Mouse (Mus musculus) liver, postnatal 0 days (tissue): ENCODE data around the gene Specc1. TPM values are rescaled to one million over a fixed set of nuclear protein-coding genes. Genes with fewer than 3 reads are reported as not detected.

ENCODE experiments used
- ATAC-seq: fragments of 200-750 bp; cut with Nextera tagmentation; 2 replicates; pipeline ENCODE4 v1.8.0; 2017; ENCODE audit warnings: mild to moderate bottlenecking, moderate library complexity
- DNase-seq: peaks from one replicate; pipeline ENCODE4 v3.0.0-alpha.2; 2016
- H3K27ac ChIP-seq: fragments of 300-500 bp; sonication (generic); 2 replicates; pipeline ENCODE4 v1.5.1; 2014; ENCODE audit warnings: antibody characterized with exemption, moderate library complexity, mild to moderate bottlenecking, low read depth
- H3K27me3 ChIP-seq: fragments of 300-500 bp; sonication (generic); 2 replicates; pipeline ENCODE4 v1.6.1; 2014; ENCODE audit warnings: low read length, control low read depth, mixed read lengths; ENCODE audit not compliant: insufficient read depth
- H3K36me3 ChIP-seq: fragments of 300-500 bp; sonication (generic); replicated peaks from 2 replicates; pipeline ENCODE4 v1.6.1; 2014; ENCODE audit warnings: mild to moderate bottlenecking, control low read depth, low read length, moderate library complexity, mixed read lengths; ENCODE audit not compliant: insufficient read depth
- H3K4me1 ChIP-seq: fragments of 300-500 bp; sonication (generic); 2 replicates; pipeline ENCODE4 v1.6.1; 2014; ENCODE audit warnings: antibody characterized with exemption, mild to moderate bottlenecking, control low read depth; ENCODE audit not compliant: insufficient read depth
- H3K4me2 ChIP-seq: fragments of 300-500 bp; sonication (generic); 2 replicates; pipeline ENCODE4 v1.6.1; 2014; ENCODE audit warnings: low read depth, mild to moderate bottlenecking, low read length, moderate library complexity, mixed read lengths
- H3K4me3 ChIP-seq: fragments of 300-500 bp; sonication (generic); 2 replicates; pipeline ENCODE4 v1.5.1; 2014; ENCODE audit warnings: low read depth, low read length
- H3K9ac ChIP-seq: fragments of 300-500 bp; sonication (generic); replicated peaks from 2 replicates; pipeline ENCODE4 v1.6.1; 2014; ENCODE audit warnings: mild to moderate bottlenecking, moderate library complexity
- H3K9me3 ChIP-seq: fragments of 300-500 bp; sonication (generic); 2 replicates; pipeline ENCODE4 v1.6.1; 2016; ENCODE audit warnings: mild to moderate bottlenecking, control low read depth, low read length, mixed read lengths
- CTCF ChIP-seq: sonication (generic); IDR thresholded peaks from 2 replicates; pipeline ENCODE4 v1.5.1; 2016; ENCODE audit warnings: antibody characterized with exemption, low read depth
- EP300 ChIP-seq: IDR thresholded peaks from 2 replicates; pipeline ENCODE4 v1.6.1; 2016; ENCODE audit warnings: antibody characterized with exemption, low read depth, mild to moderate bottlenecking
- WGBS: fragments of 180-500 bp; shearing (Covaris S2); extraction: QIAGEN DNeasy Blood & Tissue Kit; methylation state at CpG from one replicate; pipeline ENCODE4 v1.1.7; 2014; ENCODE audit not compliant: insufficient replicate concordance; 5-methylcytosine and 5-hydroxymethylcytosine counted together
- polyA plus RNA-seq: library from polyadenylated mRNA; unstranded; fragments of >200 nt; fragmentation: Nextera tagmentation; extraction: Ambion mirVana; gene quantifications from 2 replicates; pipeline ENCODE4 v1.2.1, GENCODE M21; 2015

Gene Specc1
- polyA plus RNA-seq, 1 experiment from 2014 or later = 20.7 TPM

DNA sequence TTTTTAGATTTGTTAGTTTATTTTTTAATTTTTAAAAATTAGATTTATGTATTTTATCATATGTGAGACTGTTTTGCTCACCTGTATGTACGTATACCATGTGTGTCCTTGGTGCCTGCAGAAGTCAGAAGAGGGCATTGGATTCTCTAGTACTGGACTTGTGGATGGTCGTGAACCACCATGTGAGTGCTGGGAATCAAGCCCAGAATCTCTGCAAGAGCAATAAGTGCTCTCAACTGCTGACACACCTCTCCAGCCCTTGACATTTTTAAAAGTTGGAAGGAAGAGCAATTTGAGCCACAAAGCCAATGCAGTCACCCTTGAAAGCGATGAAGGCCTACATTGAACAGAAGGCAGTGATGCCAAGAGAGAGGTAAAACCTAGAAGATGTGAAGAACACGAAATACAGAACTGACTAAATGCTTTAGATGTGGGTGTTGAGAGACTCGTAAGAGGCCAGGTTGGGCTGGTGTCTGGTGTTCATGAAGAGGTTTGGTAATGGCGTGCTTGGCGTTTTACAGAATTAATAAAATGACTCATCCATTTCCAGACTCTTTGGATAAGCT is 117.1 kb downstream of the Specc1 start:
- Histone ChIP-seq H3K4me3 (no peak overlapping the region), H3K27ac (no peak overlapping the region), H3K9ac (no peak overlapping the region), H3K9me3 (no peaks in the 10 kb centered on the region), H3K36me3 (no peaks in the 10 kb centered on the region; the same call in 1 of the 2 replicates), H3K4me2 (no peak overlapping the region), H3K4me1 (peaks cover 4% of the 10 kb centered on the region; the same call in 1 of the 2 replicates), H3K27me3 (no peaks in the 10 kb centered on the region)
- no peak for DNase-seq
- TF ChIP-seq EP300 = no peak
- 91% methylated on average over 7 of the region's 7 CpGs for WGBS
- ATAC-seq = no peak

DNA sequence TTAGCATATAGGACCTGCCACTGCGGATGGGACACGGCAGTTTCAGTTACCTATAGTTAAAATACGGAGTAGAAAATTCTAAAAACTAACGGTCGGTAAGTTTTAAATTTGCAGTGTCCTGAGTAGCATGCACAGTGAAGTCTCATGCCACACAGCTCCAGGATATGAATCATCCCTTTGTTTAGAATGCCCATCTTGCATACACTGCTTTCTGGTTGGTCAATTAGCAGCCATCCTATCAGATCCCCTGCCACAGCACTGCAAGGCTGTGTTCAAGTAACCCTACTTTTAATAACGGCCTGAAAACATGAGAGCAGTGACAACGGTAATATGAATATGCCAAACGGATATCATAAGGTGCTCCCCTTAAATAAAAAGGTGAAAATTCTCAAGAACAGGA is 118.0 kb downstream of the Specc1 start:
- 90% methylated on average over 8 of the region's 8 CpGs for WGBS
- H3K4me2 ChIP-seq = no peak overlapping the region
- no peak for DNase-seq
- no peak for TF ChIP-seq EP300
- TF ChIP-seq CTCF = no peak
- H3K27me3 ChIP-seq = no peaks in the 10 kb centered on the region
- no peak overlapping the region for H3K27ac ChIP-seq
- no peaks in the 10 kb centered on the region; the same call in 1 of the 2 replicates for H3K36me3 ChIP-seq
- H3K9ac ChIP-seq = no peak overlapping the region
- no peak overlapping the region for H3K4me3 ChIP-seq
- peaks cover 4% of the 10 kb centered on the region; the same call in 1 of the 2 replicates for H3K4me1 ChIP-seq
- no peaks in the 10 kb centered on the region for H3K9me3 ChIP-seq
- no peak for ATAC-seq

DNA sequence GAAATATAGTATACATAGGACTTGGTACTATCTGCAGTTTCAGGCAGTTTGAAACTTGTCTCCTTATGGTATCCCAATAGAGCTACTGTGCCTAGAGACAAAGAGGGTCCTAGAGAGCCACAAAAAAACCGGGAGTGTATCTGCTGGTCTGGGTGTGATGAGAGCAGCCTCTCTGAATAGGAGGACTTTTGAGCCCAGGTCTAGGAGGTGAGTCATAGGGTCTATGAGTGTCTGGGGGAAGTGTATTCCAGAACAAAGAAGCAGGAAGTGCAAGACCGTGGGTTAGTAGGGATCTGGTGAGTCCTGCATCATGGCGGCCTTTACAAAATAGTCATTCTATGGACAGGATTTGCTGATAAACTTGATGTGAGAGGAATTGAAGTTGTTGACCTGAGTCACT is 118.5 kb downstream of the Specc1 start:
- H3K4me1 ChIP-seq = peaks cover 5% of the 10 kb centered on the region; the same call in 1 of the 2 replicates
- TF ChIP-seq EP300 (no peak), CTCF (no peak)
- no peaks in the 10 kb centered on the region for H3K27me3 ChIP-seq
- DNase-seq (no peak), ATAC-seq (no peak)
- no peak overlapping the region for H3K9ac ChIP-seq
- no peak overlapping the region for H3K4me3 ChIP-seq
- H3K9me3 ChIP-seq = no peaks in the 10 kb centered on the region
- 75% methylated on average over 3 of the region's 3 CpGs for WGBS
- no peaks in the 10 kb centered on the region; the same call in 1 of the 2 replicates for H3K36me3 ChIP-seq
- no peak overlapping the region for H3K4me2 ChIP-seq
- no peak overlapping the region for H3K27ac ChIP-seq

DNA sequence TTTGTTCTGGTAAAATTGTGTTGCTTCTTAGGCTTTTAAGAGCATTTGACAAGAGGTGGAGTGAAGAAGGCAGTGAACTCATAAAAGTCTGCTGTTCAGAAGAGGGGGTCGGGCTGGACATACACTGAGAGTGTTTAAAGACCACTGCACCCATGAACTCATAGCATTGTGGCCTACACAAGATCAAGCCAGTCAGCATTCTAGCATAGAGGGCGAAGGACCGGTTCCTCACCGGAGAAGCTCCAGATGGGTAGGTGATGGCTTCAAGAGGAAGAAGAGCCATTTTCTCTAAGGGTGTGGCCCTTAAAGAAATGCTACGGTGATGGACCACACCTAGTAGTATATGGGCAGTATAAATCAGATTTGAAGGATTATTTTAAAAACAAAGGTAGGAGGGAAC is 119.0 kb downstream of the Specc1 start:
- H3K4me2 ChIP-seq = no peak overlapping the region
- TF ChIP-seq EP300 (no peak), CTCF (no peak)
- WGBS = 91% methylated on average over 5 of the region's 5 CpGs
- H3K4me1 ChIP-seq = peaks cover 9% of the 10 kb centered on the region; the same call in 1 of the 2 replicates
- no peak overlapping the region for H3K9ac ChIP-seq
- H3K27ac ChIP-seq = no peak overlapping the region
- DNase-seq (no peak), ATAC-seq (no peak)
- H3K4me3 ChIP-seq = no peak overlapping the region
- H3K27me3 ChIP-seq = no peaks in the 10 kb centered on the region
- no peaks in the 10 kb centered on the region for H3K9me3 ChIP-seq
- no peaks in the 10 kb centered on the region; the same call in 1 of the 2 replicates for H3K36me3 ChIP-seq

DNA sequence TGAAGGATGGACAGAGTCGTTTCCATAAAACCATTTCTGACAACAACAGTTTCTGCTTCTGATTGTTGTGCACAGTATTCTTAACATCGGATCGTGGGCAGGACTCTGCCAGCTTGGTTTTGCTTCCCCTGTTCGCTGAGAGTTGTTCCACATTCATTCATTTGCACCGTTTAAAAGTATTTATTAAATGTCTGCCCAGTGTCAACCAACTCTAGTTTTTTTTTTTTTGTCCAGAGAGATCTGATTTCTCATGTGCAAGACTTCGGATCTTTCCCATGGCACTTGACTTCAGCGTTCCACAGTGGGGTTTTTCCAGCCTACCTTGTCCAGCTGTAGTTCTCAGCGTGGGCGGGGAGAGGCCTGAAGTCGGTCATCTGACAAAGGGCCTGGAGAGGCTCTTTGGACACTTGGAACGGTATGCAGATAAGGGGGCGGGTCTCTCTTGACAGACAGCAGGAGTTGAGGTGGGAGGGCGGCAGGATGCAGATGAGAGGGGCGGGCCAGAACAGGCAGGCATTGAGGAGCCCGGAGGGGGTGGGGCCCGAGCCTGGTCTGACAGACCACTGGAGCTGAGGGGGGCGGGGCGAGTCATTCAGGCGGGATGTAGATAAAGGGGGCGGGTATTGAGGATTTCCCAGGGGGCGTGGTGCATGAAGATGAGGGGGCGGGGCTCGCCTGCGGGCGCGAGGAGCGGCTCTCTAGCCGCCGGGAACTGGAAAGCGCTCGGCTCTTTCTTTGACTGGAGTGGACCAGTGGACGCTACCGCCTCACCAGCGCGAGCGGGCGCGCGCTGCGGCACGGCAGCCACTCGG is 120.0 kb downstream of the Specc1 start:
- no peaks in the 10 kb centered on the region; the same call in 1 of the 2 replicates for H3K36me3 ChIP-seq
- no peaks in the 10 kb centered on the region for H3K27me3 ChIP-seq
- 10% methylated on average over 32 of the region's 42 CpGs for WGBS
- peaks cover 11% of the 10 kb centered on the region; the same call in 1 of the 2 replicates for H3K4me1 ChIP-seq
- H3K4me2 ChIP-seq = peak overlapping the region; percentile 100
- H3K9me3 ChIP-seq = no peaks in the 10 kb centered on the region
- no peak for TF ChIP-seq EP300
- no peak for TF ChIP-seq CTCF
- peak overlapping the region; percentile 79 for H3K4me3 ChIP-seq
- peak overlapping the region; percentile 85 for H3K9ac ChIP-seq
- peak; percentile 98 for DNase-seq
- H3K27ac ChIP-seq = peak overlapping the region; percentile 90
- peak; percentile 97 for ATAC-seq

DNA sequence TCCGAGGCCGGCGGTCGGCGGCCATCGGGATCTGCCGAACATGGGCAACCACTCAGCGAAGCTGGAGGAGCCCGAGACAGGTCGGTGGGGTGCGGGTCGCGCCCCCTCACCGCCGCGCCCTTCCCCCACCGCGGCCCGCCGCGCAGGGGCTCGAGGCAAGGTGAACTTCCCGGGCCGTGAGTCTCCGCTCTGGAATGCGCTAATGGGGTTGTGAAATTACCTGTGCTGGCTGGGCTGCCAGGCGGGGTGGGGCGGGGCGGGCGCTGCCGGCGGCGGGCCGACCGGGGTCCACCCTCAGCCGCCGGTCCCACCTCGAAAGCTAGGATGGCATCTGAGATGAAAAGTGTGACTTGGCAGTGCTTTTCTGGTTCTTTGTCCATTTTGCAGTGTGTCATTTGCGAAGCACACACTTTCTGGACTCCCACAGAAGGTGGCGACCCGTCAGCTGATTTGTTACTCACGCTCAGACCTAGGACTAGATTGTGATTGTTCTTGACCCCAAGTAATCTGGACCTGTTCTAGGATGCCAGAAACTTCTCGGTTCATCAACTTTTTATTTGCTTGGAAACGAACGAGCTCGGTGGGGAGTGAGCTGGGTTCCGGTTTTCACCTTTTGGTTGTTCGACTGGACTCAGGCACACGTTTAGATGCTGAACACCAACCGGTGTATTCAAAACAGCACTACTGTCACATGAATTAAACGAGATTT is 120.7 kb downstream of the Specc1 start:
- H3K27ac ChIP-seq = peak overlapping the region; percentile 90
- peak overlapping the region; percentile 85 for H3K9ac ChIP-seq
- no peaks in the 10 kb centered on the region; the same call in 1 of the 2 replicates for H3K36me3 ChIP-seq
- DNase-seq (no peak), ATAC-seq (peak; percentile 70)
- peaks cover 11% of the 10 kb centered on the region; the same call in 1 of the 2 replicates for H3K4me1 ChIP-seq
- no peaks in the 10 kb centered on the region for H3K9me3 ChIP-seq
- peak overlapping the region; percentile 79 for H3K4me3 ChIP-seq
- no peak for TF ChIP-seq CTCF
- TF ChIP-seq EP300 = no peak
- WGBS = 2% methylated on average over 47 of the region's 51 CpGs
- H3K27me3 ChIP-seq = no peaks in the 10 kb centered on the region
- peak overlapping the region; percentile 100 for H3K4me2 ChIP-seq
